Mouse (Mus musculus) right cerebral cortex, postnatal 14 days (tissue): Measurements from ENCODE around the gene Mgat5.

ENCODE experiments used
- DNase-seq: peaks from one replicate; pipeline ENCODE4 v3.0.0; 2022

Mgat5 gene

GRCm38 (mm10) chr1:127511362-127511761, 306.5 kb downstream of the Mgat5 start:
- DNase-seq, result no peak

- no peak for DNase-seq
These were observed 307.9 kb downstream of the Mgat5 start for GRCm38 (mm10) chr1:127512709-127513108.

GRCm38 (mm10) chr1:127513140-127513539, 308.3 kb downstream of the Mgat5 start:
- no peak for DNase-seq

- no peak for DNase-seq
These were observed 308.8 kb downstream of the Mgat5 start for GRCm38 (mm10) chr1:127513664-127514063.

GRCm38 (mm10) chr1:127514479-127514878, 309.7 kb downstream of the Mgat5 start:
- no peak for DNase-seq

- DNase-seq, result no peak
These were observed 310.1 kb downstream of the Mgat5 start for GRCm38 (mm10) chr1:127514888-127515287.

- no peak for DNase-seq
These were observed 318.5 kb downstream of the Mgat5 start for GRCm38 (mm10) chr1:127523364-127523763.

GRCm38 (mm10) chr1:127530849-127531580, 326.2 kb downstream of the Mgat5 start:
- no peak for DNase-seq

GRCm38 (mm10) chr1:127531723-127532122, 326.9 kb downstream of the Mgat5 start:
- DNase-seq, result no peak

- DNase-seq, result no peak
These were observed 331.6 kb downstream of the Mgat5 start for GRCm38 (mm10) chr1:127536448-127536847.

GRCm38 (mm10) chr1:127537204-127538038, 332.6 kb downstream of the Mgat5 start:
- peak; percentile 27 for DNase-seq
